Mouse (Mus musculus) T-helper 2 cell (primary cell): ENCODE results near the gene Efcab1.

ENCODE experiments used
- in situ Hi-C: fragments of 300-600 bp; cut with MboI, MseI; formaldehyde crosslinking; loops from one replicate; pipeline ENCODE4 v1.15.1; 2025; ENCODE audit warnings: high pct_unique_total_duplicates

Efcab1 gene

DNA sequence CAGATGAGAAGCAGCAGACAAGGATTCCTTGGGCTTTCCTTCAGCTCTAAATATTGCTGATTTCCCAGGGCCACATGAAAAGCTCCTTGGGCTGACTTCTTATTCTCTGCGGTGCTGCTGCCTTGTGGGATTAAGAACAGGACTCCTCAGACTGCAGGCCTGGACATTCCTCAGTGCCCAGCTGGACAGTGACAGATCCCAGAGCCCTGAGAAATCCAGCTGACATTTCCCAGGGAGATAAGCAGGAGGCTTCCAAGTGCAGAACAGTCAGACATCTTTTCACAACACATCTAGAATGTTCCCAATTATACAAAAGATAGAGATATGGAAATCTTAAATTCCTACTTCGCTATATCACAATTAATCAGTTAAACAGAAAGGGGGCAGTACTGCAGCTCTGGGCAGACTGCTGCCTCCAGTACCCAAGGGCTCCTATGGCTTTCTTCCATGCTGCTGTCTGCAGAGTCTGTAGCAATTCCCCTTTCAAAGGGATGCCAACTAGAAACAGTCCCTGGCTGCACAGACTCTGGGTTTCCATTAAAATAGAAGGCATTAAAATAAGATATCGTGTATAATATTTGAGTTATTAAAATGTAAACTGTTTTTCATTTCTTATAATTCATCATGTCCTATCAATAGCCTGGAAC lies 86.2 kb downstream of the Efcab1 start:
- in situ Hi-C loops, result no loop called here

DNA sequence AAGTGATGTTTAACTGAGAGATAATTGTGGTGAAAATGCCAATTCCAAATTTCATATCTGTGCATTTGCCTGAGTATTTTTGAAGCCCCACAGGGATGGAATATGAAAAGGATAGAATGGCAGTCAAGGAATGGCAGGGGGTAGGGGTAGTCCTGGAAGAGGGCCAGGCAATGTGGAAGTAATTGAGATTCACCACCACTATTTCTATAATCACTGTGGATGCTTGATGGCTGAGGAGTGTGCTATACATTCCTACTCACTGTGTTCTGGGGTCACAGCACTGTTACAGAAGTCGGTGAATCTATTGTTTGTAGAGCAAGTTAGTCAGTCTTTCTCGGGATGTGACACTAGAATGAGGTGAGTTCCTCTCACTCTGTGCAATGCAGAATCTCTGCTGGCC lies 108.3 kb downstream of the Efcab1 start:
- in situ Hi-C loops, result no loop called here
